Mouse (Mus musculus) neural tube, embryonic 15.5 days (tissue): ENCODE measurements at regions not wholly inside any gene's neighbourhood (a gene's known extent, or its start where the extent isn't known, plus 50 kb on each side); places are given as distances from the start of the nearest gene placed in this dataset.
A peak's percentile ranks its signal among the peaks of the same experiment; 100 is the strongest.

Source experiments
- ATAC-seq: fragments of 200-750 bp; cut with Nextera tagmentation; 2 replicates; pipeline ENCODE4 v1.8.0; 2017; ENCODE audit warnings: mild to moderate bottlenecking, moderate TSS enrichment, moderate library complexity; ENCODE audit not compliant: low FRiP score
- H3K27ac ChIP-seq: fragments of 300-500 bp; sonication (generic); replicated peaks from 2 replicates; pipeline ENCODE4 v1.5.1; 2015; ENCODE audit warnings: mild to moderate bottlenecking, inconsistent platforms
- H3K27me3 ChIP-seq: fragments of 300-500 bp; sonication (generic); replicated peaks from 2 replicates; pipeline ENCODE4 v1.6.1; 2015; ENCODE audit warnings: inconsistent platforms
- H3K36me3 ChIP-seq: fragments of 300-500 bp; sonication (generic); 2 replicates; pipeline ENCODE4 v1.6.1; 2015; ENCODE audit warnings: inconsistent platforms
- H3K4me1 ChIP-seq: fragments of 300-500 bp; sonication (generic); 2 replicates; pipeline ENCODE4 v1.6.1; 2015; ENCODE audit warnings: inconsistent platforms
- H3K4me2 ChIP-seq: fragments of 300-500 bp; sonication (generic); 2 replicates; pipeline ENCODE4 v1.6.1; 2015; ENCODE audit warnings: inconsistent platforms, mild to moderate bottlenecking, moderate library complexity
- H3K4me3 ChIP-seq: fragments of 300-500 bp; sonication (generic); replicated peaks from 2 replicates; pipeline ENCODE4 v1.5.1; 2015; ENCODE audit warnings: mild to moderate bottlenecking, inconsistent platforms
- H3K9ac ChIP-seq: fragments of 300-500 bp; sonication (generic); replicated peaks from 2 replicates; pipeline ENCODE4 v1.6.1; 2015; ENCODE audit warnings: mild to moderate bottlenecking, inconsistent platforms
- H3K9me3 ChIP-seq: fragments of 300-500 bp; sonication (generic); replicated peaks from 2 replicates; pipeline ENCODE4 v1.6.1; 2016; ENCODE audit warnings: inconsistent platforms
- WGBS: fragments of 180-500 bp; shearing (Covaris S2); methylation state at CpG from one replicate; pipeline ENCODE4 v1.1.7; 2015; ENCODE audit warnings: mixed read lengths; 5-methylcytosine and 5-hydroxymethylcytosine counted together

DNA sequence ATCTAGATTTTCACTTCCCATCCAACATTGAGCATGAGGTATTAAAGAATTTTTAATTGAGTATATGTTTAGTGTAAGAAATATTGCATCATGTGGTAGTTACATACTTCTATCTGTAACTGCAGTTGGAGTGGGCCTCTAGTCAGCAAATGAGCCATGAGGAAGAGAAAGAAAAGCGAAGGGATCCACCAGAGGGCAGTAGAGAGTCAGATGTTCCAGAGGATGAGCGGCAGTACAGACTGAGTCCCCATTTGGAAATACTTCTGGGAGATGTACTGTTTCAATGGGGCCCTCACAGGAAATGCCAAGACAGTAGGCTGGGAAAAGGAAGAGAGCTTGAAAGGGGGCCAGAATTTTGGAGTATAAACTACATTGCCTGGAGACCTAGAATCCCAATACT is 221.2 kb downstream of the Myh15 start:
- Histone ChIP-seq H3K27ac (no peak overlapping the region), H3K4me1 (no peaks in the 10 kb centered on the region), H3K9me3 (no peaks in the 10 kb centered on the region), H3K4me3 (no peak overlapping the region), H3K27me3 (no peaks in the 10 kb centered on the region), H3K9ac (no peak overlapping the region), H3K4me2 (no peak overlapping the region), H3K36me3 (no peaks in the 10 kb centered on the region)
- 5% methylated on average over 2 of the region's 2 CpGs for WGBS
- peak; percentile 57 for ATAC-seq

DNA sequence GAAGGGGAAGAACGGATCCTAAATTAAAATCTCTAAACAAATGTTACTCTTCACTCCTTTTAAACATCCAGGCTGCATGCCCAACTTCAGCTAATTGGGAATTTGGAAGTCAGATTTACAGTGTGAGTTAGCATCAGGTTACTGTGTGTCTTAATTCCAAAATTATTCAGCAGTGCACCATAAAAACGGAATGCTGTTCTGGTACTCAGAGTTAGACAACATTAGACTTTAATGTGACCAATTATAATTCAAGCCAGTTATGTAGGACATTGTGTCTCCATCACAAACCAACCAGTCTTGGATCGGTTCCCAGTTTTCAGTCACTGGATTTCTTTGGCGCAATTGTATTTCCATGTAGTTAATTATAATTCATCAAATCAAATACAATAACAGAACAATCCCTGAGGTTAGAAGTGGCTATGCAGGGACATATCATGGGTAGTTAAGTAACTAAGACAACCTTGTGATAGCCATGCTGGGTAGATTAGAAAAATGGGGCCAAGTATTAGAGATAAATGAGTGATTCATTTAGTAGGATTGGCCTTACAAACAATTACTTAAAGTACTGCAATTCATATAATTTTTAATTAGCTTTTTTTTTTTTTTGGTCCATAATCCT is 230.9 kb downstream of the Myh15 start:
- no peak overlapping the region for H3K9ac ChIP-seq
- no peaks in the 10 kb centered on the region for H3K9me3 ChIP-seq
- no peaks in the 10 kb centered on the region for H3K36me3 ChIP-seq
- H3K27me3 ChIP-seq: no peaks in the 10 kb centered on the region
- peaks cover 6% of the 10 kb centered on the region; the same call in 1 of the 2 replicates for H3K4me1 ChIP-seq
- H3K27ac ChIP-seq: no peak overlapping the region
- WGBS: 49% methylated on average over 4 of the region's 4 CpGs
- peak; percentile 66; the same call in 1 of the 2 replicates for ATAC-seq
- no peak overlapping the region for H3K4me2 ChIP-seq
- no peak overlapping the region for H3K4me3 ChIP-seq

DNA sequence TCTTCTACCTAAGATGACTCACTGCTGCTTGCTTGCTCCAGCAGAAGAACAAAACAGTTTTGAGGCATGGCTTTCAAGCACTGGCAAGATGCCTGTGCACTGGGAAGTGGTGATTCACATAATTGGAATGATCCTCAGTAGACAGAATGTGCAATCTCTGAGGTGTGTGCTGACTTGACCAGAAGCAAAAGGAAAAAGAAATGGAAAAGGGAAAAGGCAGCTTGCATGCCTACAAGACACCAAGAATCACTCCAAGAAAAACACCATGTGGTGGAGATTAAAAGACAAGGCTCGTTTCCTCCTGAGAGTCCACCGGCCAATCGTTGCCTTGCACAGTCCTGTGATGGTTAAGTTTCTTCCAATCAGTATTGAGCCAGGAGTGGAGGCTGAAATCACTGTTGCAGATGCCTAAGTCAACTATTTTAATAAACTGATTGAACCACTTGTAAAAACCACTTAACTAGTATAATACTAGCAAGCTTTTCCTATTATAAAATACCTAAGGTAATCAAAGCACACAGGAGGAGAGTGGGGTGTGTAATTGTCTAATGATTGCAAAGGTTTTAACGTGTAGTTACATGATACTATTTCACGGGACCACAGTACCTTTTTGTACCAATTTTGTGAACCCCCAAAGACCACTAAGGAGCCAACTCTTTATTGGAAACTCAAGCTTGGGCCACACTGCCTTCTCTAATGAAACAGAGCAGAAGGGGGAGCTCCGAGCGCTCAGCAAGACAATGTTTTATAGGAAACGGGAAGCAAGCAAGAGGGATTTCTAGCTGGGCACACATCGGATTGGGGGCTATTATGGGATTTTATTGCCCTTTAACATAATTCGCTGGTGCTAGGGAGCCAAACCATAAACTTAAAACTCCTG is 232.2 kb downstream of the Myh15 start:
- peak; percentile 28; the same call in 1 of the 2 replicates for ATAC-seq
- Histone ChIP-seq H3K27ac (no peak overlapping the region), H3K9ac (no peak overlapping the region), H3K4me2 (no peak overlapping the region), H3K36me3 (no peaks in the 10 kb centered on the region), H3K27me3 (no peaks in the 10 kb centered on the region), H3K4me3 (no peak overlapping the region), H3K9me3 (no peaks in the 10 kb centered on the region), H3K4me1 (peaks cover 6% of the 10 kb centered on the region; the same call in 1 of the 2 replicates)
- 50% methylated on average over 10 of the region's 10 CpGs for WGBS

DNA sequence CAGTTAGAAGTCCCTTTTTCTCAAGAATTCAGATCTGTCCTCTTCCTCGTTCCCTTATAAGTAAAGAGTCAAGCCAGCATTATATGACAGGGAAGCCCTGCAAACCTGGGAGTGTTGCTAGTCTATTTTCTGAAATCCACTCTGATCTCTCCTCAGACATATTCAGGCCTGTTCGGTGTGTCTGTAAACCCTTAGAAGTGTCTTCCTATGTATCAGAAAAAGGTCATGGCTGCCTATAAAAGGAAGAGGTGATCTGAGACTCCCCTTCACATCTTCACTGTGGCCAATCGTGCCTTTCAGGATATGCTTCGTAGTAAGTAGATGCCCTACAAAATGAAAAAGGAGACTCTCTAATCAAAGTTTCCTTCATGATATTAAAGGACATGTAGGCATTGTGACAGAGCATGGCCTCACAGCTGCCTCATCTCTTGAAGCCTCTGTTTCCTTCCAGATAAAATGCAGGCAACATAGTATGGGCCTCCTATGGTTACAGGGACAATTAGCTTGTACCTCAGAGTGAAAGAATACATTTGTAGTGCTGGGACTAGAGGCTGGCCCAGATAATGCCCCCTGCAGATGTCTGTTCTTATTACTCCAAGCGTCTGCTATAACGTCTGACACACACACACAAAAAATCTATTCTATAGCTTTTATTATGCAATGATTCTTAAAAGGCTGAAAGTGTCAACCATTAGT is 246.5 kb downstream of the Myh15 start:
- Histone ChIP-seq H3K27ac (no peak overlapping the region), H3K4me1 (no peaks in the 10 kb centered on the region), H3K36me3 (no peaks in the 10 kb centered on the region), H3K4me2 (no peak overlapping the region), H3K27me3 (no peaks in the 10 kb centered on the region), H3K9me3 (no peaks in the 10 kb centered on the region), H3K4me3 (no peak overlapping the region), H3K9ac (no peak overlapping the region)
- WGBS: 73% methylated on average over 6 of the region's 6 CpGs
- no peak for ATAC-seq

DNA sequence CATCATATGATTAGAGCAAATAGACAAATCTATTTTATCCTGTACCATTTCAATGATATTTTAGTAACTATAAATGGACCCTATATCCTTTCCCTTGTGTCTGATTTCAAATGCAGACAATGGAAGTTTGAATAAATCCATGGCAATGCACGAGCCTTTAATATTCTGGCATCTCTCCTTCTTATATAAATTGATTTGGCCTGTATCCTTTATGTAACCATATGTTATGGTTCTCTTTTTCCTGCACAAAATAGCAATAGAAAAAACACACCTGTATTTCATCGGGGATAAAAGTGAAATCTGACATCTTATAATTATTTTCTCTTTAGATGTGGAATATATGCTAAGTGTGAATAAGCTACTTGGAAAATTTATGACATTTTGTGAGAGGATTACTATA is 247.1 kb downstream of the Myh15 start:
- no peaks in the 10 kb centered on the region for H3K36me3 ChIP-seq
- H3K9me3 ChIP-seq: 0 out of 2 replicates have a peak, but pooled peaks cover under 1% of the 10 kb centered on the region
- no peak overlapping the region for H3K9ac ChIP-seq
- no peaks in the 10 kb centered on the region for H3K27me3 ChIP-seq
- WGBS: 82% methylated on average over 2 of the region's 2 CpGs
- no peak overlapping the region for H3K4me3 ChIP-seq
- ATAC-seq: no peak
- H3K4me2 ChIP-seq: no peak overlapping the region
- H3K4me1 ChIP-seq: no peaks in the 10 kb centered on the region
- H3K27ac ChIP-seq: no peak overlapping the region

DNA sequence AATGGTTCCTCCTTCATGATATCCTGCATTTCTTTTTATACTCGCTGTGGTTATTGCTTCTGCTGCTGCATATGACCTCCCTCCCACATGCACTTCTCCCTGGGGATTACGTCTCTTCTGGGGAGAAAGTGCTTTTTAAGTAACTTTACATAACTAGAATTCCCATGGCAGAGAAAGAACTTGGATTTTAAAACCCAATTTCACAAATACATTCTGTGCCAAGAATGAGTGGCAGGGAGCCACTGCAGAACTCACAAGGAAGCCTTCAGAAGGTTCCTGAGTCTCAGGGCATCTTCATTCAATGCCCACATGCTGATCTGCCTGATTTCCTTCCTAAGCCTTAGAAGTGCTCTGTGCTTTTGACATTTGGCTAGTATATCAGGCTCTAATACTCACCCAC is 259.8 kb downstream of the Myh15 start:
- ATAC-seq: no peak
- no peaks in the 10 kb centered on the region for H3K9me3 ChIP-seq
- WGBS: 89% methylated on average over 2 of the region's 2 CpGs
- no peaks in the 10 kb centered on the region for H3K4me1 ChIP-seq
- H3K9ac ChIP-seq: no peak overlapping the region
- H3K4me2 ChIP-seq: no peak overlapping the region
- no peaks in the 10 kb centered on the region for H3K36me3 ChIP-seq
- H3K4me3 ChIP-seq: no peak overlapping the region
- H3K27ac ChIP-seq: no peak overlapping the region
- no peaks in the 10 kb centered on the region for H3K27me3 ChIP-seq

DNA sequence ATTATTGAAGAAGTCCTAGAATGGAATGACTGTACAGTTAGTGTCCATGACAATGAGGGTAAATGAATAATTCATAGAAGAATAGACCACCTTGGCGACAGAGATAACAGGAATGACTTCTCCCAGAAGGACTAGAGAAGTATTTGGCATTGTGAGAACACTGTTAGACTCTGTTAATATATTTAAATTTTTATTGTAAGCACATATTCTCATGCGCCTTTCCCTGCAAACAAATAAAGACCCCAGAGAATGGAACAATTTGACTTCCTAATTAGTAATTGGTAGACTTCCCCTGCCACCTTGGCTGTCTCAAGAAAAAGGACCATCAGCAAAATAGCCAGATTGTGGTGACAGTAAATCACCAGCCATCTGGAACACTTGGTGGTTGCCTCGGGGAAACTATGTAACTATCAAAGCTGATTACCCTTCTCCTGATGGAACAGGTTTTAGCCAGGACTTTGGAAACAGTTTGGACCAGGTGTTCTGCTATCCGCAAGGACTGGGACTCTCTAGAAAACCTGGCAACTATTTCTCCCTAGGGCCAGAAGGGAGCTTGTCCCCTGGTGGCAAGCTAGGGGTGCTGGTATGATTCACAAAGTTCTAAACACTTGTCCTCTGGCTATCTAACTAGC is 261.9 kb downstream of the Myh15 start:
- 58% methylated on average over 4 of the region's 4 CpGs for WGBS
- Histone ChIP-seq H3K4me3 (no peak overlapping the region), H3K36me3 (no peaks in the 10 kb centered on the region), H3K9ac (no peak overlapping the region), H3K27me3 (no peaks in the 10 kb centered on the region), H3K9me3 (no peaks in the 10 kb centered on the region), H3K4me2 (no peak overlapping the region), H3K27ac (no peak overlapping the region), H3K4me1 (no peaks in the 10 kb centered on the region)
- ATAC-seq: no peak

DNA sequence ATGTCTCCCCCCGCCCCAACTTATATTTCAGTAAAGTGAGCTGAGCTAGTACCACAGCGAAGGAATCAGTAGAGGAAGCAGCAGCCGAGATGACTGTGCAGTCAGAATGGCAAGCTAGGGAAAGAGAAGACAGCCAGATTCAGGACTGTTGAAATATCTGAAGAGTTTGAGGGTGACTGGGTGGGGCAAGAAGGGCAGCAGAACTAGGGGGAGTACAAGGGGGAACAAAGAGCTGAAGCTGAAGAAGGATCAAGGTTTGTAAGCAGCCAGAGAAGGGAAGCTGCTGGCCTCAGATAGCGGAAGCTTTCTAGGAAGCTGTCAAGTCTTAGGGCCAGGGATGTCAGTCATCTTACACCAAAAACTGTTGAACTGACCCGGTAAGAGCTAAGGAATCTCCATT is 262.5 kb downstream of the Myh15 start:
- 83% methylated on average over 5 of the region's 5 CpGs for WGBS
- no peak overlapping the region for H3K27ac ChIP-seq
- H3K4me1 ChIP-seq: no peaks in the 10 kb centered on the region
- H3K9ac ChIP-seq: no peak overlapping the region
- H3K4me2 ChIP-seq: no peak overlapping the region
- no peak for ATAC-seq
- H3K4me3 ChIP-seq: no peak overlapping the region
- H3K36me3 ChIP-seq: no peaks in the 10 kb centered on the region
- no peaks in the 10 kb centered on the region for H3K9me3 ChIP-seq
- H3K27me3 ChIP-seq: no peaks in the 10 kb centered on the region

DNA sequence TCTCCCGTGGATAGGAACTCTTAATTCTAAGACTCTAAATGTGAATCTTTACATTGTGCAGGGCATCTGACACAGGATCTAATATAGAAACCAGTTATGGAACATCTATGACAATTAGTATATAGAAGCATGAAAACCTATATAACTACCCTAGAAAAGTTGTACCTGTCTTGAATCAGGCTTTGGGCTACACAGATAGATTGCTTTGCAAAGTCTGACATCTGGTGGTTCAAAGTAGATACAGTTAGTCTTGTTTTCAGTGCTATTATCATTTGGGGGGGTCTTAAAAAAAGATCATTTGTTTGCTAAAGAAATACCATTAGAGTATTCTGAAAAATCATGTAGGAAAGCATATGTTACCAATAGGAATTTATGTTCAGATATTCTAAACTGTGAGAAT is 264.7 kb downstream of the Myh15 start:
- H3K27me3 ChIP-seq: no peaks in the 10 kb centered on the region
- H3K27ac ChIP-seq: no peak overlapping the region
- H3K4me2 ChIP-seq: no peak overlapping the region
- no peaks in the 10 kb centered on the region for H3K4me1 ChIP-seq
- ATAC-seq: no peak
- no peak overlapping the region for H3K4me3 ChIP-seq
- no peak overlapping the region for H3K9ac ChIP-seq
- no peaks in the 10 kb centered on the region for H3K36me3 ChIP-seq
- no peaks in the 10 kb centered on the region for H3K9me3 ChIP-seq
- WGBS: 98% methylated on average over 1 of the region's 1 CpGs

DNA sequence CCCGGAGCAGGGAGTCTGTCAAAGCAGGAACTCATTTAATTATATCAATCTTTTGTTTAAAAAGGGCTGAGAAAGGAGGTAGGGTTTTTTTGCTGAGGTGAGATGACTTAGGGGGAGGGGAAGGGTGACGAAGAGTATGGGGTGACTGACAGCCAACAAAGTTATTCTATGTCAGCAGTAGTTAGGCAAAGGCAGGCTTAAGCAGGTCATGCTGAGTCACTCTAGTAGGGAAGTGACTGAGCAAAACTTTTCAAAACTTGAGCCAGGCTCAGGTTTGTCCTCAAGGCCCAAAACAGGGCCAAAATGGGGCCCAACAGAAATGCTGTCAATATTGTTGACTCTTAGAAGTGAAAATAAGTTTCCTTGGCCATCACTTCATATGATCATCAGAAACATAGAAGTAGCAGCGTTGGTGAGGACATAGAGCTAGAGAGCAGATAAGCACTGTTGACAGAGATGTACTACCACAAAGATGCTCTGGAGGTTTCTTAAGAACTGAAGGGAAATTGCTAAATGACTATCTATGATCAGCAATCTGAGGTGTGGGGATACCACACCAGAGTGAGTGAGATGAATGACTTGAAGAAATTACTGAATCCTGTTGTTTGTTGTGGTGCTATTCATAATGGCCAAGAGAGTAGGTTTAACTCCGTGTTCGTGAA is 273.6 kb downstream of the Myh15 start:
- no peaks in the 10 kb centered on the region for H3K9me3 ChIP-seq
- no peak overlapping the region for H3K4me2 ChIP-seq
- H3K9ac ChIP-seq: no peak overlapping the region
- H3K27ac ChIP-seq: no peak overlapping the region
- H3K4me3 ChIP-seq: no peak overlapping the region
- H3K4me1 ChIP-seq: no peaks in the 10 kb centered on the region
- ATAC-seq: no peak
- WGBS: 95% methylated on average over 5 of the region's 5 CpGs
- H3K36me3 ChIP-seq: no peaks in the 10 kb centered on the region
- H3K27me3 ChIP-seq: no peaks in the 10 kb centered on the region

DNA sequence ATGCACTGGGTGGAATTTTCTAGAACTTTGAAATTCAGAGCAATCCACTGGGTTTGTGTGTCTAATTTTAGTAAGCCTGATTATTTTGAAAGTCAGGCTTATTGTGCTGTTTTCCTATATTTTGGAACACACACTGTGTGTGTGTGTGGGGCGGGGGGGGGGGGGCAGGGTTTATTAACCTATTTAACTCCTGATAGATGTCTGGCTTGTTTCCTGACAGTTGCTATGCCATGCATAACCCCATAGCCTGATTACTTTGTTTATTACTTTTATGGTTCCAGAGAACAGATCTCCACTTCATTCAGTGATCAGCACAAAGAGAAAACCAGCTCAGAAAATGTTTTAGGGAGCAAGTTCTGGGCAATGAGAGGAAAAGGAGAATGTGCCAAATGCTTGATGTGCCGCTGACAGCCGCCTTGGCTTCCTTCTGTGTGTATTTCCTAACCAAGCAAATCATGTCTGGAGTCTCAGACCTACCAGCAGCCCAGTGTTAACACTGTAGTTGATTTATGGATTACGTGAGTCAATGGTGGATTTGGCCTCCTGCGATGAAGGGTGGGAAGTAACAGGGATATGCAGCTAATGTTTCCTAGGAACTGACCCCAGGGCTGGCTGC is 274.9 kb downstream of the Myh15 start:
- Histone ChIP-seq H3K27me3 (no peaks in the 10 kb centered on the region), H3K27ac (no peak overlapping the region), H3K4me2 (no peak overlapping the region), H3K9me3 (no peaks in the 10 kb centered on the region), H3K4me3 (no peak overlapping the region), H3K4me1 (no peaks in the 10 kb centered on the region), H3K36me3 (no peaks in the 10 kb centered on the region), H3K9ac (no peak overlapping the region)
- WGBS: 81% methylated on average over 5 of the region's 5 CpGs
- no peak for ATAC-seq
